ENCODE assay signal across 13 mouse cellular contexts in the genomic region with DNA sequence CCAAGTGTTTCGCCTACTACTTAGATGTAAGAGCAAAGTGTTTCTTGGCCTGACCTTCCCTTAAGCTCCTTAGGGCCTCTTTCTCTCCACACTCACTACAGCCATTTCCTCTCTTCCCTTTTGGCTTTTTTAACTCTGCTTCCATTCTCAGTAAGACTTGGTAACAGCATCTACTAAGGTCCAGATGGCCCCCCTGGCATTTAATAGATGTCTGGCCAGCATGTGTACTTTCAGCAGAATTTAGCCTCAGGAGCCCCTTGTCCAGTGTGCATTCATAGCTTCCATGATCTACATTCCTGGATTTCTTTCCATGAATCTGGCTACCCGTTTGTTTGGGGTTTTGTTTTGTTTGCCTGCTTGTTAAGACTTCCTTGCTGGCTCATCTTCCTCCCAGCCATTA.
"Had no signal": no experiment of that assay in that cellular context is flagged by ENCODE, and none has a peak within 500 bp of the region (broad histone marks: within the 10 kb centered on the region; RNA-seq: fewer than 3 reads in every experiment).

No protein-coding gene starts in this region.

- ATAC-seq: liver, embryonic 12.5 days; midbrain, embryonic 16.5 days had no signal

- DNase-seq: kidney, postnatal 10 days; layer of hippocampus, adult 9-11 months; layer of hippocampus, postnatal 36 days; lung, embryonic 14.5 days; lung, postnatal 10 days; retina, postnatal 1 day; thymus, adult 2 months; thymus, postnatal 25 days had no signal

- H3K9ac ChIP-seq: limb, embryonic 15.5 days; liver, embryonic 12.5 days; lung, embryonic 14.5 days; midbrain, embryonic 12.5 days; stomach, embryonic 15.5 days had no signal

- H3K27me3 ChIP-seq: limb, embryonic 15.5 days; midbrain, embryonic 12.5 days; stomach, embryonic 15.5 days had no signal

- H3K4me2 ChIP-seq: limb, embryonic 15.5 days; liver, embryonic 12.5 days; lung, embryonic 14.5 days; stomach, embryonic 15.5 days had no signal

- H3K9me3 ChIP-seq: limb, embryonic 15.5 days; liver, embryonic 12.5 days; midbrain, embryonic 12.5 days; stomach, embryonic 15.5 days had no signal

- H3K36me3 ChIP-seq: liver, embryonic 12.5 days; stomach, embryonic 15.5 days had no signal

- H3K4me3 ChIP-seq: limb, embryonic 15.5 days; liver, embryonic 12.5 days; midbrain, embryonic 12.5 days; stomach, embryonic 15.5 days had no signal

- H3K27ac ChIP-seq: limb, embryonic 15.5 days; liver, embryonic 12.5 days; midbrain, embryonic 12.5 days; stomach, embryonic 15.5 days had no signal
